ENCODE assay signal across 14 mouse cellular contexts in the genomic region with DNA sequence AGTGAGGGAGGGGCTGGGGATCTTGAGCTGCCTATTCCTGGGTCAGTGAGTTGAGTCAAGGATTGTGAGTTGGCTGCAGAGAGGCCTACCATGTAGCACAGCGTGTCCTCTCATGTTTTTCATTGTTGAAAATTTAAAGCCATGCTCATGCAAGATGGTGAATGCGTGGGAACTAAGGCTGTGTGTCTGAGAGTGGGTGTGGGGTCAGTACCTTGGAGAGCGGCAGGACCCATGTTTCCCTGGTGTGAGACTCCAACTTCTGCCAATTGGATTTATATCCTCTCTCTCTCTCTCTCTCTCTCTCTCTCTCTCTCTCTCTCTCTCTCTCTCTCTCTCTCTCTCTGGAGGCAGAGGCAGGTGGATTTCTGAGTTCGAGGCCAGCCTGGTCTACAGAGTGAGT. TPM values are rescaled to one million over a fixed set of nuclear protein-coding genes. Genes with fewer than 3 reads are reported as not detected.
"Had no signal": no experiment of that assay in that cellular context is flagged by ENCODE, and none has a peak within 500 bp of the region (broad histone marks: within the 10 kb centered on the region; RNA-seq: fewer than 3 reads in every experiment).

No protein-coding gene starts in this region.

- H3K9ac ChIP-seq: limb, embryonic 15.5 days; liver, embryonic 12.5 days; midbrain, embryonic 15.5 days had no signal

- H3K9me3 ChIP-seq: liver, embryonic 12.5 days; midbrain, embryonic 15.5 days had no signal

- H3K4me2 ChIP-seq: limb, embryonic 15.5 days; liver, embryonic 12.5 days; midbrain, embryonic 15.5 days had no signal

- H3K4me1 ChIP-seq: limb, embryonic 15.5 days; midbrain, embryonic 15.5 days had no signal

- H3K4me3 ChIP-seq: layer of hippocampus, adult 2 months; limb, embryonic 15.5 days; liver, embryonic 12.5 days; midbrain, embryonic 15.5 days had no signal

- DNase-seq: kidney, adult 9 months; left cerebral cortex, postnatal 4 days; right cerebral cortex, postnatal 25 days; thymus, adult 18-20 months; thymus, postnatal 25 days had no signal

- H3K27me3 ChIP-seq: limb, embryonic 15.5 days; liver, embryonic 12.5 days; midbrain, embryonic 15.5 days had no signal

- H3K27ac ChIP-seq: kidney, postnatal 0 days; layer of hippocampus, adult 2 months; limb, embryonic 15.5 days; liver, embryonic 12.5 days; midbrain, embryonic 15.5 days; stomach, postnatal 0 days had no signal

- ATAC-seq: inflammation-experienced regulatory T-cells, adult 6 months; intestine, postnatal 0 days; liver, embryonic 12.5 days; midbrain, embryonic 15.5 days had no signal

RNA-seq across cellular contexts. Expression of gene Apoc1, which starts 34.1 kb away (rescaled TPM):
- polyA plus RNA-seq: small intestine, adult 2 months had no signal
